Mouse (Mus musculus) erythroblast, embryonic 14.5 days (primary cell): ENCODE data around the gene Abhd17c. TPM values are rescaled to one million over a fixed set of nuclear protein-coding genes. Genes with fewer than 3 reads are reported as not detected.

Experiments used
- H3K27me3 ChIP-seq: 2 replicates; pipeline ENCODE4 v1.6.1; 2012; ENCODE audit warnings: inconsistent platforms; ENCODE audit not compliant: control insufficient read depth
- H3K36me3 ChIP-seq: 2 replicates; pipeline ENCODE4 v1.6.1; 2012; ENCODE audit warnings: mild to moderate bottlenecking, inconsistent platforms; ENCODE audit not compliant: control insufficient read depth
- H3K4me1 ChIP-seq: 2 replicates; pipeline ENCODE4 v1.6.1; 2012; ENCODE audit warnings: inconsistent platforms; ENCODE audit not compliant: control insufficient read depth
- H3K4me3 ChIP-seq: replicated peaks from 2 replicates; pipeline ENCODE3; 2012; ENCODE audit warnings: moderate library complexity, mild to moderate bottlenecking, inconsistent platforms
- H3K9me3 ChIP-seq: 2 replicates; pipeline ENCODE4 v1.6.1; 2012; ENCODE audit warnings: low read length, inconsistent platforms, mixed read lengths; ENCODE audit not compliant: control insufficient read depth
- GATA1 ChIP-seq: IDR thresholded peaks from 2 replicates; pipeline ENCODE4 v1.6.1; 2012; ENCODE audit warnings: low read length, inconsistent platforms, mixed read lengths
- TAL1 ChIP-seq: IDR thresholded peaks from 3 replicates; pipeline ENCODE4 v1.6.1; 2012; ENCODE audit warnings: low read length, inconsistent platforms, mixed read lengths
- polyA plus RNA-seq: library from polyadenylated mRNA; stranded (reverse); fragments of >175 nt; gene quantifications from 2 replicates; pipeline ENCODE4 v1.2.3, GENCODE M21; 2012

Gene Abhd17c
- polyA plus RNA-seq, 1 experiment, result 0.47 TPM

DNA sequence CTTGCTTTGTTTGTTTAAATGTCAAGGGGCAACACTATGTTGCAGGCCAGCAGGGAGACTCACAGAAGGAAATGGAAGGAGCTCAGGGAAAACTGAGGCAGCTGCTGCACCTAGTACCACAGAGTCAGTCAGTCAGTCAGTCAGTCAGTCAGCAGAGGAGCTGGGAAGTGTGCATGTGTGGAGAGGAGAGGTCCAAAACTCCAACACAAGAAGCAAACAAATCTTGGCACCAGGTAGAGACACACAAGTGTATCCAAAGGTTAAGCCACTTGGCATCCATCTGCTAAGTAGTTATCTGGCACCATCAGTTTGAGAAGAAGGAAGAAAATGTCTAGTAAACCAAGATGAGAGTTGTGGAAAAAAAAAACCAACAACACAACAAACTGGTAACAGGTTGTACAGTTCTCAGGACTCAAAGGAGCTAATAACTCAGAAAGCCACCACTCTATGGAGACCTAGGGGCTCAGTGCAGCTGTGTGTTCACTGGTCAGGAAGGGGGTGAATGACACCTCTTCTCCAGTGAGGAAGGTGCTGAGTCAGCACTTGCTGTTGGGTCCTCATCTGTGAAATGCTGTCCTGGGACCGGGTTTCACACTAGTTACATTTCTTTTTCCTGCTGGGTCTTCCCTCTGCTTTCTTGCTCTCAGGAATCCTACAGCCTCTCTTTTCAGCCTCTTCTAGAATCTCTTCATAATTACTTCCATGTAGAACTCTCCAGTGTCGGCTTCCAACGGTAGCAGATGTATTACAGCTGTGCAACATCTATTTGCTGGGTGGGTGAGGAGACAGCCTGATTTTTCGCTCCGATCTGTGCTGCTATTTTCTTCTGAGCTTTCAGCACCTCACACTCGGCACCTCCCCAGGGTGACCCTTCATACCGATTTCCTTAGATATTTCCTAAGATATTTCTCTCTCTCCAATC, 34.8 kb downstream of the Abhd17c start:
- H3K4me1 ChIP-seq, result peaks cover 4% of the 10 kb centered on the region; the same call in 1 of the 2 replicates
- TF ChIP-seq TAL1 (no peak), GATA1 (no peak)
- no peak overlapping the region for H3K4me3 ChIP-seq

DNA sequence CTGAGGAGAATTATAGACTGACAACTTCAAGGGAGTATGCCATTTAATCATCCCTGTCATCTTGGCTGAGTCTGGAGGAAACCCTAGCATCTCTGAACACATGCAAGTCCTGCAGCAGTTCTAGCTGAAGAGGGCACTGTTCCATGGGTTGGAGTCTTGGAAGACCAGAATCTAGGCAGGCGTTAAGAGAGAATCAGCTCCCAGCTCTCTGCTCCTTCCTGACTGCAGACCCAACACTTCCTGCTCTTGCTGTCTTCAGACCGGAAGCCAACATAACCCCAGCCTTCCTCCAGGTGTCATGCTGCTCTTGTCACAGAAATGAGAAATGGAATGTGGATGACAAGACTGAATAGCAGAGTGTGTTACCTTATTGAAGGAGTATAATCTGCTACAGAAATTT, 36.3 kb downstream of the Abhd17c start:
- Histone ChIP-seq H3K36me3 (peaks cover 23% of the 10 kb centered on the region), H3K4me3 (no peak overlapping the region), H3K4me1 (peaks cover under 1% of the 10 kb centered on the region; the same call in 1 of the 2 replicates), H3K27me3 (no peaks in the 10 kb centered on the region), H3K9me3 (no peaks in the 10 kb centered on the region)
- TF ChIP-seq GATA1, result no peak
- TF ChIP-seq TAL1, result no peak

More for the DNA sequence above, 34.8 kb downstream of the Abhd17c start:
- Histone ChIP-seq H3K36me3 (peaks cover 17% of the 10 kb centered on the region), H3K9me3 (no peaks in the 10 kb centered on the region), H3K27me3 (no peaks in the 10 kb centered on the region)

GRCm38 (mm10) chr7:84114775-84115174, 36.9 kb downstream of the Abhd17c start:
- Histone ChIP-seq H3K4me1 (no peaks in the 10 kb centered on the region), H3K9me3 (no peaks in the 10 kb centered on the region), H3K36me3 (peaks cover 28% of the 10 kb centered on the region), H3K4me3 (no peak overlapping the region), H3K27me3 (no peaks in the 10 kb centered on the region)
- TF ChIP-seq GATA1 (no peak), TAL1 (no peak)

- no peak for TF ChIP-seq TAL1
- no peak for TF ChIP-seq GATA1
- Histone ChIP-seq H3K9me3 (no peaks in the 10 kb centered on the region), H3K27me3 (no peaks in the 10 kb centered on the region), H3K36me3 (peaks cover 32% of the 10 kb centered on the region), H3K4me3 (no peak overlapping the region), H3K4me1 (no peaks in the 10 kb centered on the region)
Observed at GRCm38 (mm10) chr7:84113035-84113390, 38.7 kb downstream of the Abhd17c start.

GRCm38 (mm10) chr7:84112351-84113034, 39.2 kb downstream of the Abhd17c start:
- H3K27me3 ChIP-seq, result no peaks in the 10 kb centered on the region
- no peak overlapping the region for H3K4me3 ChIP-seq
- peaks cover 32% of the 10 kb centered on the region for H3K36me3 ChIP-seq
- H3K9me3 ChIP-seq, result no peaks in the 10 kb centered on the region
- TF ChIP-seq TAL1, result no peak
- TF ChIP-seq GATA1, result no peak
- H3K4me1 ChIP-seq, result no peaks in the 10 kb centered on the region

GRCm38 (mm10) chr7:84111716-84112350, 39.9 kb downstream of the Abhd17c start:
- Histone ChIP-seq H3K4me3 (no peak overlapping the region), H3K4me1 (no peaks in the 10 kb centered on the region), H3K36me3 (peaks cover 32% of the 10 kb centered on the region), H3K27me3 (no peaks in the 10 kb centered on the region), H3K9me3 (no peaks in the 10 kb centered on the region)
- TF ChIP-seq GATA1, result no peak
- no peak for TF ChIP-seq TAL1

DNA sequence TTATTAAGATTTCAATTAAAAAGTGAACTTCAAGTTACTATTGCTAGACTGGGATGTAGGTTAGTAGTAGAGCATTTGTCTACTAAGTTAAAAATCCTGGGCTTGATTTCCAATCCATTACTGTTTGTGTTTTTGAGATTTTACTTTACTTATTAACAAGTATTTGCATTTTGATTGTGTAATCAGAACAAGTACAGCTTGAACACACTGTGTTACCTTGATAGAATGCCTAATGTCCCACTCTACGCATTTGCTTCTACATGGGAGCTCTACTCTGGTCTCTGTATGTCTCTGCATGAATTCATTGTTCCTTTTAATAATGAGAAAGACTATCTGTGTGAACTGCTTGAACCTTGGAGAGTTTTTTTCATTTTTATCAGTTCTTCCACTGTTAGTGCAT, 44.8 kb downstream of the Abhd17c start:
- TF ChIP-seq GATA1, result no peak
- TF ChIP-seq TAL1, result no peak
- Histone ChIP-seq H3K4me3 (no peak overlapping the region), H3K27me3 (no peaks in the 10 kb centered on the region), H3K4me1 (no peaks in the 10 kb centered on the region), H3K36me3 (peaks cover 15% of the 10 kb centered on the region), H3K9me3 (no peaks in the 10 kb centered on the region)

DNA sequence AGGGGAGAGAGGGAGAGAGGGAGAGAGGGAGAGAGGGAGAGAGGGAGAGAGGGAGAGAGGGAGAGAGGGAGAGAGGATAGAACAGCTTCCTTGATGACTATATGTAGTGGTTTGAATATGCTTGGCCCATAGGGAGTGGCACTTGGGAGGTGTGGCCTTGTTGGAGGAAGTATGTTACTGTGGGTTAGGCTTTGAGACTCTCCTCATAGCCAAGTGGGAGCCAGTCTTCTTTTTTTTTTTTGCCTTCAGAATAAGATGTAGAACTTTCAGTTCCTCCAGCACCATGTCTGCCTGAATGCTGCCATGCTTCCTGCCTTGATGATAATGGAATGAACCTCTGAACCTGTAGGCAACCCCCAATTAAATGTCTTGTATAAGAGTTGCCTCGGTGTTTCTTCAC, 49.1 kb downstream of the Abhd17c start:
- H3K4me3 ChIP-seq, result no peak overlapping the region
- H3K27me3 ChIP-seq, result no peaks in the 10 kb centered on the region
- no peaks in the 10 kb centered on the region for H3K9me3 ChIP-seq
- H3K36me3 ChIP-seq, result no peaks in the 10 kb centered on the region
- TF ChIP-seq TAL1 (no peak), GATA1 (no peak)
- no peaks in the 10 kb centered on the region for H3K4me1 ChIP-seq

DNA sequence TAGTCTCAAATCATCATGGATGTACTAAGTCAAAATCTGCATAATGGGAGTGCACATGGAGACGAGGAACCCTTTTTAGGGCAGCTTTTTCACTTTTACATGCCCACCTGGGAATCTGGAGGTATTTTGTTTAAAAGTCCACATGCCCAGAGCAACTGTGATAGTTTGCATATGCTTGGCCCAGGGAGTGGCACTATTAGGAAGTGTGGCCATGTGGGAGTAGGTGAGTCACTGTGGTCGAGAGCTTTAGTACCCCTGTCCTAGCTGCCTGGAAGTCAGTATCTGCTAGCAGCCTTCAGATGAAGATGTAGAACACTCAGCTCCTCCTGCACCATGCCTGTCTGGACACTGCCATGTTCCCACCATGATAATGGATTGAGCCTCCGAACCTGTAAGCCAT, 51.0 kb downstream of the Abhd17c start:
- Histone ChIP-seq H3K4me3 (no peak overlapping the region), H3K27me3 (no peaks in the 10 kb centered on the region), H3K36me3 (no peaks in the 10 kb centered on the region), H3K9me3 (no peaks in the 10 kb centered on the region), H3K4me1 (no peaks in the 10 kb centered on the region)
- no peak for TF ChIP-seq TAL1
- no peak for TF ChIP-seq GATA1
